Mouse (Mus musculus): ENCODE results near the gene Tcirg1. TPM values are rescaled to one million over a fixed set of nuclear protein-coding genes. Genes with fewer than 3 reads are reported as not detected.

Gene Tcirg1
- total RNA-seq, 2 experiments from 2014 or later = 14.4 to 16.1 TPM

Other genes with a start within 250 kb of the Tcirg1 start
- 10 to 100 TPM in 1 of 2 experiments, 1 to 10 TPM in 1; 9.5 to 10.5 TPM for gene Lrp5, start 220.6 kb downstream of the Tcirg1 start, total RNA-seq (2021)
- 10 to 100 TPM; 42.8 to 52.3 TPM for gene 1810055G02Rik, start 198.8 kb downstream of the Tcirg1 start, total RNA-seq (2021)
- gene Kmt5b, start 139.7 kb downstream of the Tcirg1 start, total RNA-seq (2021) = 10 to 100 TPM; 54.5 to 54.7 TPM
- 10 to 100 TPM; 75.5 to 99.5 TPM for gene Chka, start 55.4 kb downstream of the Tcirg1 start, total RNA-seq (2021)
- 100 to 1,000 TPM; 134 to 149 TPM for gene Ndufs8, start 5.6 kb upstream of the Tcirg1 start, total RNA-seq (2021)
- gene Aldh3b1, start 22.7 kb upstream of the Tcirg1 start, total RNA-seq (2021) = 1 to 10 TPM; 1.8 to 2.0 TPM
- 10 to 100 TPM; 16.0 to 18.4 TPM for gene Unc93b1, start 28.1 kb upstream of the Tcirg1 start, total RNA-seq (2021)
- under 1 TPM in 1 of 2 experiments, not detected in 1; 0.13 TPM for gene Aldh3b3, start 51.5 kb upstream of the Tcirg1 start, total RNA-seq (2021)
- gene Aldh3b2, start 65.2 kb upstream of the Tcirg1 start, total RNA-seq (2021) = 1 to 10 TPM; 1.8 to 2.4 TPM
- gene Acy3, start 79.4 kb upstream of the Tcirg1 start, total RNA-seq (2021) = 1 to 10 TPM; 1.8 to 3.1 TPM
- gene Tbx10, start 85.6 kb upstream of the Tcirg1 start, total RNA-seq (2021) = not detected
- 10 to 100 TPM in 1 of 2 experiments, 1 to 10 TPM in 1; 8.5 to 10.3 TPM for gene Nudt8, start 93.4 kb upstream of the Tcirg1 start, total RNA-seq (2021)
- 1 to 10 TPM; 1.2 to 1.6 TPM for gene Gm49405, start 93.5 kb upstream of the Tcirg1 start, total RNA-seq (2021)
- gene Doc2g, start 96.2 kb upstream of the Tcirg1 start, total RNA-seq (2021) = 1 to 10 TPM; 3.2 to 3.5 TPM
- gene Ndufv1, start 105.7 kb upstream of the Tcirg1 start, total RNA-seq (2021) = 100 to 1,000 TPM; 227 to 231 TPM
- 100 to 1,000 TPM; 213 to 245 TPM for gene Gstp1, start 130.9 kb upstream of the Tcirg1 start, total RNA-seq (2021)
- 10 to 100 TPM; 22.3 to 24.3 TPM for gene Gstp2, start 138.9 kb upstream of the Tcirg1 start, total RNA-seq (2021)
- gene Gstp3, start 152.4 kb upstream of the Tcirg1 start, total RNA-seq (2021) = not detected
- not detected for gene Cabp2, start 174.4 kb upstream of the Tcirg1 start, total RNA-seq (2021)
- gene Cdk2ap2, start 190.0 kb upstream of the Tcirg1 start, total RNA-seq (2021) = 10 to 100 TPM; 26.4 to 26.7 TPM
- 100 to 1,000 TPM; 225 to 226 TPM for gene Pitpnm1, start 192.9 kb upstream of the Tcirg1 start, total RNA-seq (2021)
- 10 to 100 TPM; 83.4 to 94.1 TPM for gene Aip, start 218.7 kb upstream of the Tcirg1 start, total RNA-seq (2021)
- not detected for gene Gpr152, start 232.7 kb upstream of the Tcirg1 start, total RNA-seq (2021)
- under 1 TPM; 0.11 to 0.23 TPM for gene Cabp4, start 236.9 kb upstream of the Tcirg1 start, total RNA-seq (2021)
- 10 to 100 TPM; 80.7 to 87.5 TPM for gene Coro1b, start 241.5 kb upstream of the Tcirg1 start, total RNA-seq (2021)
- 1 to 10 TPM; 1.0 to 1.5 TPM for gene Ptprcap, start 246.5 kb upstream of the Tcirg1 start, total RNA-seq (2021)

Data from left cerebral cortex, postnatal 14 days (tissue).